Mouse (Mus musculus) myocyte (in vitro differentiated cells): ENCODE measurements around the gene Zbtb8a. TPM values are rescaled to one million over a fixed set of nuclear protein-coding genes. Genes with fewer than 3 reads are reported as not detected.

Experiments
- H3K27me3 ChIP-seq: one replicate; pipeline ENCODE4 v1.6.1; 2011; ENCODE audit not compliant: control insufficient read depth, insufficient read depth, insufficient read length
- H3K36me3 ChIP-seq: one replicate; pipeline ENCODE4 v1.6.1; 2011; ENCODE audit not compliant: control insufficient read depth, insufficient read depth
- H3K4me2 ChIP-seq: one replicate; pipeline ENCODE4 v1.6.1; 2011; ENCODE audit warnings: low read depth, control low read depth
- H3K4me3 ChIP-seq: one replicate; pipeline ENCODE4 v1.5.1; 2011; ENCODE audit warnings: mild to moderate bottlenecking, control low read depth, moderate library complexity
- H3K79me2 ChIP-seq: one replicate; pipeline ENCODE4 v1.6.1; 2011; ENCODE audit not compliant: control insufficient read depth, insufficient read depth
- H3ac ChIP-seq: one replicate; pipeline ENCODE4 v1.6.1; 2011; ENCODE audit not compliant: control insufficient read depth, insufficient read length
- CEBPB ChIP-seq: IDR thresholded peaks from 2 replicates; pipeline ENCODE4 v1.6.1; 2011; ENCODE audit warnings: mild to moderate bottlenecking, moderate library complexity; ENCODE audit not compliant: poor library complexity, insufficient read depth, severe bottlenecking
- E2F4 ChIP-seq: IDR thresholded peaks from one replicate; pipeline ENCODE4 v1.6.1; 2011; ENCODE audit warnings: mild to moderate bottlenecking, control low read depth, moderate library complexity; ENCODE audit not compliant: insufficient read depth
- MAX ChIP-seq: IDR thresholded peaks from one replicate; pipeline ENCODE4 v1.6.1; 2011; ENCODE audit warnings: low read depth, mild to moderate bottlenecking, control low read depth
- MYOD1 ChIP-seq, 3 experiments: IDR thresholded peaks; one replicate each; pipeline ENCODE4 v1.6.1; 2011; ENCODE audit warnings: control low read depth in 2 of 3, low read depth in 2 of 3, mild to moderate bottlenecking in 2 of 3, moderate library complexity in 1 of 3; ENCODE audit not compliant: insufficient read length in 2 of 3, control insufficient read depth in 1 of 3
- MYOG ChIP-seq, 3 experiments: IDR thresholded peaks; one replicate each; pipeline ENCODE4 v1.6.1; 2011; ENCODE audit warnings: control low read depth in 2 of 3, low read depth in 2 of 3, mild to moderate bottlenecking in 2 of 3; ENCODE audit not compliant: insufficient read length in 2 of 3, control insufficient read depth in 1 of 3, insufficient read depth in 1 of 3
- POLR2A ChIP-seq: IDR thresholded peaks from one replicate; pipeline ENCODE4 v1.6.1; 2011; ENCODE audit warnings: low read depth, mild to moderate bottlenecking, control low read depth, moderate library complexity; ENCODE audit not compliant: insufficient read length
- POLR2AphosphoS2 ChIP-seq: IDR thresholded peaks from one replicate; pipeline ENCODE4 v1.6.1; 2011; ENCODE audit warnings: low read depth, control low read depth; ENCODE audit not compliant: insufficient read length
- REST ChIP-seq: IDR thresholded peaks from one replicate; pipeline ENCODE4 v1.6.1; 2011; ENCODE audit warnings: mild to moderate bottlenecking, control low read depth, moderate library complexity; ENCODE audit not compliant: insufficient read depth, insufficient read length
- SRF ChIP-seq: IDR thresholded peaks from one replicate; pipeline ENCODE4 v1.6.1; 2011; ENCODE audit warnings: low read depth; ENCODE audit not compliant: control insufficient read depth, insufficient read length
- TCF12 ChIP-seq: IDR thresholded peaks from one replicate; pipeline ENCODE4 v1.6.1; 2011; ENCODE audit warnings: mild to moderate bottlenecking, control low read depth; ENCODE audit not compliant: poor library complexity, insufficient read depth, severe bottlenecking
- TCF3 ChIP-seq: IDR thresholded peaks from one replicate; pipeline ENCODE4 v1.6.1; 2011; ENCODE audit warnings: low read depth, control low read depth; ENCODE audit not compliant: insufficient read length
- USF1 ChIP-seq: IDR thresholded peaks from one replicate; pipeline ENCODE4 v1.6.1; 2011; ENCODE audit warnings: low read depth, mild to moderate bottlenecking, control low read depth, moderate library complexity
- polyA plus RNA-seq: library from polyadenylated mRNA; unstranded; fragments of >200 nt; fragmentation: generic; extraction: Trizol; gene quantifications from one replicate; pipeline ENCODE4 v1.2.1, GENCODE M21; 2012; ENCODE audit warnings: missing spikeins

Gene Zbtb8a
- polyA plus RNA-seq, 1 experiment = 5.8 TPM

DNA sequence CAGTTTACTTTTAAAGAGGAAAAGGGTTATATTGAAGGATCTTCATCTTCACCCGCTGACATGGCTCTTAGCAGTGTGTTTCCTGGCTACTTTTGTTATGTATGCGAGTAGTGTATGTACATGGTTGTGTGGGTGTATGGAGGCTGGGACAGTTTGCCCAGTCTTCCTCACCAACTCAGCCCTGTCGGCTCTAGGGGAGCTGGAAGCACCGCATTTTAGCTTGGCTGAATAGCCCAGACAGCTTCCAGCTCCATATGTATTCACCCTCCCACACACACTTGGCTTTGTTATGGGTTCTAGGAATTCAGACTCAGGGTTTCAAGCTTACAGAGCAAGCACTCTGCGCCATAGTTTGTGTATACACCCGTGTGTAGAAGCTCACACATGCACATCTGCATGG lies 26.8 kb downstream of the Zbtb8a start:
- Histone ChIP-seq H3K79me2 (no peaks in the 10 kb centered on the region), H3K27me3 (no peaks in the 10 kb centered on the region), H3K36me3 (peaks cover 12% of the 10 kb centered on the region), H3K4me3 (no peak overlapping the region), H3ac (no peak overlapping the region), H3K4me2 (no peak overlapping the region)
- TF ChIP-seq MYOG (IDR thresholded peaks at IDR 0.05; ENCODE audit: control insufficient read depth in 1 of 3, insufficient read depth in 1 of 3, insufficient read length in 2 of 3, low read depth in 2 of 3) (no peak), USF1 (no peak), POLR2A (no peak), TCF12 (no peak), POLR2AphosphoS2 (no peak), REST (no peak), CEBPB (no peak), SRF (no peak), TCF3 (no peak), E2F4 (no peak), MAX (no peak), MYOD1 (IDR thresholded peaks at IDR 0.05; ENCODE audit: control insufficient read depth in 1 of 3, insufficient read length in 2 of 3, low read depth in 2 of 3) (no peak)

DNA sequence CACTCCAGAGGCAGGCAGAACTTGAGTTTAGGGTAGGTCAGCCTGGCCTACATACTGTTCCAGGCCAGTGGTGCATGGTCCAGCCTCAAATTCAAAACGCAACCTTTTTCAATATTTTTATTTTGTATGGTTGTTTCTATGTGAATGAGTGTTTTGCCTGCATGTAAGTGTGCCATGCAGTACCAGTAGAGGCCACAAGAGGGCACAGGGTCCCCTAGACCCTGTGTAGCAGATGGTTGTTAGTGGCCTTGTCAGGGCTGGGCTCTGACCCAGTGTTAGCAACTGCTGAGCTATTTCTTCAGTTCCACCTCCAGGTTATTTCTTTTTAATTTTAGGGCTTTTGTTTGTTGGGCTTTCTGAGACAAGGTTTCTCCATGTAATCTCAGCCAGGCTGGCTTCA lies 27.3 kb downstream of the Zbtb8a start:
- Histone ChIP-seq H3K36me3 (peaks cover 12% of the 10 kb centered on the region), H3K4me3 (no peak overlapping the region), H3ac (no peak overlapping the region), H3K4me2 (no peak overlapping the region), H3K27me3 (no peaks in the 10 kb centered on the region), H3K79me2 (no peaks in the 10 kb centered on the region)
- TF ChIP-seq POLR2A = no peak
- TF ChIP-seq POLR2AphosphoS2 = no peak
- TF ChIP-seq REST = no peak
- no peak for TF ChIP-seq CEBPB
- no peak for TF ChIP-seq MAX
- TF ChIP-seq SRF = no peak
- TF ChIP-seq USF1 = no peak
- TF ChIP-seq MYOD1 (IDR thresholded peaks at IDR 0.05; ENCODE audit: control insufficient read depth in 1 of 3, insufficient read length in 2 of 3, low read depth in 2 of 3) = no peak
- TF ChIP-seq MYOG (IDR thresholded peaks at IDR 0.05; ENCODE audit: control insufficient read depth in 1 of 3, insufficient read depth in 1 of 3, insufficient read length in 2 of 3, low read depth in 2 of 3) = no peak
- TF ChIP-seq E2F4 = no peak
- TF ChIP-seq TCF12 = no peak
- TF ChIP-seq TCF3 = no peak

DNA sequence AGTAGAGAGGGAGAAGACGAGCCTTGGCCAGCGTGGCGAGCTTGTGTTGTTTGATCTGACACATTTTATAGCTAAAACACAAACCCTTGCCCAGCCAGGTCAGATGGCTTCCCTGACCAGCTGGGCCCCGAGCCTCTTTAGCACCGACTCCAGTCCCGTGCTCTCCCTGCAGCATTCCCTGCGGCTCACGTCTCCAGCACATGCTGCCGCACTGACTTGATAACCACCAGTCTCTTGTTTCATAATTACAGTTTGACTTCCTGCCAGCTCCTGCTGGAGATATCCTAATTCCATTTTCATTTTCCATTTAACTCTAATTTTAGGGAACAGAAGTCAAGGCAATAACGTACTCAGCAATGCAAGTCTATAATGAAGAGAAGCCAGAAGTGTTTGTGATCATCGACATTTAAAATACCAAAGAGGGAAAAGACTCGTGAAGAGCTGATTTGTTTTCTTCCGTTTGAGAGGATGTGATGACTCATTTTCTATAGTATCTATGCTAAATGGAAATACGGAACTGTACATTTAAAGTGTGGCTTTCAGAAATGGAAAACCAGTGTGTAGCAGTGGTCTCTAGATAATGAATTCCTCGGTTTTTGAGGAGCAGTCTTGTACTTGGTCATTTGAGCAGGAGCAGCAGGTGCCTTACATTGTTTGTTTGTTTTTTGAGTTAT lies 31.3 kb downstream of the Zbtb8a start:
- peaks cover 23% of the 10 kb centered on the region for H3K36me3 ChIP-seq
- H3K4me2 ChIP-seq = no peak overlapping the region
- H3ac ChIP-seq = no peak overlapping the region
- TF ChIP-seq E2F4 (no peak), POLR2AphosphoS2 (no peak), TCF3 (no peak), MAX (no peak), REST (no peak), USF1 (no peak), MYOD1 (IDR thresholded peaks at IDR 0.05; ENCODE audit: control insufficient read depth in 1 of 3, insufficient read length in 2 of 3, low read depth in 2 of 3) (no peak), POLR2A (no peak), TCF12 (no peak), SRF (no peak), CEBPB (no peak), MYOG (IDR thresholded peaks at IDR 0.05; ENCODE audit: control insufficient read depth in 1 of 3, insufficient read depth in 1 of 3, insufficient read length in 2 of 3, low read depth in 2 of 3) (no peak)
- H3K4me3 ChIP-seq = no peak overlapping the region
- H3K27me3 ChIP-seq = no peaks in the 10 kb centered on the region
- H3K79me2 ChIP-seq = no peaks in the 10 kb centered on the region

DNA sequence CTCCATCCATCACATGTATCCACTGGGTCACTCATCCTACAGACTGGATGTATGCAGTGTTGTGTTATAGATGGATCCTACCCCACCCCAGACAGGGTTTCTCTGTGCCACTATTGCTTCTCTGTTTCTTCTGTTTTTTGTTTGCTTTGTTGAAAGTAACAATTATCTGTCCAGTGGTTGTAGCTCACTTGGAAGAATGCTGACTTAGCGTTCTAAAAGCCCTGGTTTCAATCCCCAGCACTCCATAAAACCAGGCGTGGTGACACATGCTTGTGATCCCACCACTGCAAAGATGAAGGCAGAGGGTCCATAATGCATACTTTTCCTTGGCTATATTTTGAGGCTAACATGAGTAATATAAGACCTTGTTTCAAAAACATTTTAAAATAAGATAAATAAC lies 35.2 kb downstream of the Zbtb8a start:
- H3ac ChIP-seq = no peak overlapping the region
- peaks cover 19% of the 10 kb centered on the region for H3K36me3 ChIP-seq
- no peak overlapping the region for H3K4me2 ChIP-seq
- no peaks in the 10 kb centered on the region for H3K27me3 ChIP-seq
- TF ChIP-seq SRF (no peak), REST (no peak), E2F4 (no peak), USF1 (no peak), POLR2AphosphoS2 (no peak), POLR2A (no peak), MYOG (IDR thresholded peaks at IDR 0.05; ENCODE audit: control insufficient read depth in 1 of 3, insufficient read depth in 1 of 3, insufficient read length in 2 of 3, low read depth in 2 of 3) (no peak), TCF3 (no peak), MAX (no peak), CEBPB (no peak), TCF12 (no peak), MYOD1 (IDR thresholded peaks at IDR 0.05; ENCODE audit: control insufficient read depth in 1 of 3, insufficient read length in 2 of 3, low read depth in 2 of 3) (no peak)
- H3K4me3 ChIP-seq = no peak overlapping the region
- H3K79me2 ChIP-seq = peaks cover 5% of the 10 kb centered on the region
